Mouse (Mus musculus): ENCODE results near the gene Hoxc9.

Gene Hoxc9

DNA sequence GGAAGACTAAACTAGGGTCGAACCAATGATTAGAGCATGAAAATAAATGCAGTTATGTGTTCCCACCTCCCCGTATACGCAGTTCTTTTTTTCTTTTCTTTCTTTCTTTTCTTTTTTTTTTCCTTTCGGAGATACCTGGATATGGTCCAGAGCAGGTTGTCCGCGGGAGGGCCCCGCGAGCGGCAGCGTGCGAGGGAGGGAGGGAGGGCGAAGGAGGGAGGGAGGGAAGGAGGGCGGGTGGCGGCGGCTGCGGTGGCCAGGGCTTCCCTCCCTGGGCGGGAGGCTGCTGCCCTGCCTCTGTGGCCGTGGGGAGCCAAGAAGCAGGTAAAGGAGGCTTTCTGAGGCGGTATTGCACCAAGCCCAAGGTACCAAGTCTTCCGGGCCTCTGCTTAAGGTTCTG lies at the start of gene Hoxc9:
Gene Hoxc9, plus strand, starts transcription at position 269 of the 400 bp plus-strand sequence.
- DNase-seq (ENCODE audit: low read depth, low spot score) = no peak

DNA sequence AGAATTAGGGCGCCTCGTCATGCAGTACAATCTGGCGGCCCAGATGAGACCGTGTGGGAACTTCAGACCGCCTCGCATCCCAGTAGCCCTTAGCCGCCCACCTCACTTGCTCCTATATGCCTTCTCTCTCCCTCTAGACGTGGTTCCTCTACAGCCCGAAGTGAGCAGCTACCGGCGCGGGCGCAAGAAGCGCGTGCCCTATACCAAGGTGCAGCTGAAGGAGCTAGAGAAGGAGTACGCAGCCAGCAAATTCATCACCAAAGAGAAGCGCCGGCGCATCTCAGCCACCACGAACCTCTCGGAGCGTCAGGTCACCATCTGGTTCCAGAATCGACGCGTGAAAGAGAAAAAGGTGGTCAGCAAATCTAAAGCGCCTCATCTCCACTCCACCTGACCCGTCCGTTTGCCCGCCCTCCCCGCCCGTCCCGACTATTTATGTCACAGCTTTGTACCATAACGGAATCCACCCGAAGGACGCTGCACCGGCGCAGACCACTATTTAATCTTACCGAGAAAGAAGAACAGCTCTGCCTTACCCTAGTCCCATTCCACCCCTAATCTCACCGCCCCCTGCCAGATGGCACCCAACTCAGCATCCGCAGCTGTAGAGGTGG lies 49.1 kb upstream of the Hoxc9 start:
- DNase-seq (ENCODE audit: low read depth, low spot score) = no peak

- no peak for DNase-seq (ENCODE audit: low read depth, low spot score)
Measured at GRCm38 (mm10) chr15:102931706-102932358, 44.4 kb upstream of the Hoxc9 start.

GRCm38 (mm10) chr15:102934438-102934837 lies 41.8 kb upstream of the Hoxc9 start:
- no peak for DNase-seq (ENCODE audit: low read depth, low spot score)

DNA sequence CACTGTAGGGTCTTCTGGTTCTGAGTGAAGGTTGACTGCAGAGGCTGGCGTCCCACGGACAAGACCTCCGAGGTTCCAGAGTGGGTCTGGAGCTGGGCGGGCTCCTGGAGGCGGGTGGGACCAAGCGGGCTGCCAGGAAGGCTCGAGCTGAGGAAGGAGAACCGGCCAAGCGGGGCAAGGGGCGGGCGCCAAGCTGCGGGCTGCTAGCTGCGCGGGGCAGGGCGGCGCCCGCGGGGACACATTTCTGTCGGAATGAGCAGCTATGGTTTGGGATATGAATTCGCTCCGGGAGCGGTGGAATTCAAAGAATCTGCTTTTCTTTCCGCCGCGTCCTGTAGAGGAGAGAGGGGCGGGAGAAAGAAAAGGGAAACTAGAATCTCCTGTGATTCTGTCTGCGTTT lies 41.3 kb upstream of the Hoxc9 start:
- DNase-seq (ENCODE audit: low read depth, low spot score) = no peak

DNA sequence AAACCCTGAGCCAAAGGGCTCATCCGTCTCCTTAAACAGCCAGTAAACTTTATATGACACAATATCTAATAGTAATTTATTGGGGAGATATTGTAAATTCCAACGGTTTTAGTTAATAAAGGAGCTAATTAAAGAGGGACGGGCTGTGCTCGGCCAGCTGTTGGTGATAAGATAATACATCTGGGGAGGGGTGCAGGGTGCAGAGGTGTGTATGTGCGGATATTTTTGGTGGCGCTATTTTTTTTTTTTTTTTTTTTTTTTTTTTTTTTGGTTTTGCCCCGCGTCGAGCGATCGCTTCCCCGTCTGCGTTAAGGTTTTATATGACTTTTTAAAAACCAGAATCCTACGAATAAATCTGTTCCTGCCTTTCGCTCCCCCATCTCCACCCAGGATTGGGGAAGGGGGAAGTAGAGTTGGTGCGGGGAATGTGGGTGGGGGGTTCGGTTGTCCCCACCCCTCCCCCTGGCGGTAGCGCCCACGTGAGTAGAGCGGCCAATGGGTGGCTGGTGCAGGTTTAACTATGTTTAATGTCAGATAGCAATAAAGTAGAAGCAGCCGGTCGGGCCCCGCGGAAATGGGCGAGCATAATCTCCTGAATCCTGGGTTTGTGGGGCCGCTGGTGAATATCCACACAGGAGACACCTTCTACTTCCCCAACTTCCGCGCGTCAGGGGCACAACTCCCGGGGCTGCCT lies 39.8 kb upstream of the Hoxc9 start, which contains the start of gene Hoxc12:
Gene Hoxc12, plus strand, starts transcription at position 479 of the 694 bp plus-strand sequence.
- DNase-seq (ENCODE audit: low read depth, low spot score) = no peak

DNA sequence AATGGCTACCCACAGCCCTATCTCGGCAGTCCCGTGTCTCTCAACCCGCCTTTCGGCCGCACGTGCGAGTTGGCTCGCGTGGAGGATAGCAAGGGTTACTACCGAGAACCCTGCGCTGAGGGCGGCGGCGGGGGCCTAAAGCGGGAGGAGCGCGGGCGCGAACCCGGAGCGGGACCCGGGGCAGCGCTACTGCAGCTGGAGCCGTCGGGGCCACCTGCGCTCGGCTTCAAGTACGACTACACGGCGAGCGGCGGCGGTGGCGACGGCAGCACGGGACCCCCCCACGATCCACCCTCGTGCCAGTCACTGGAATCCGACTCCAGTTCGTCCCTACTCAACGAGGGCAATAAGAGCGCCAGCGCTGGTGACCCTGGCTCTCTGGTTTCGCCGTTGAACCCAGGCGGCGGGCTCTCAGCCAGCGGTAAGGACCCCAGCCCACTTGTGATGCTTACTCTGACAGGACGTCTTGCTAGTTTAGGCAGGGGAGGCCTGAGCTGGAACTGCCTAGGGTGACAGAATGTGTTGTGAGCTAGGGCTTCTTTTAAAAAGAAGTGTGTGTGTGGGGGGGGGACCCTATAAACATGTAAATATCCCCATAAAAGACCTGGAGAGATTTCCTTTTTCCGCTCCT lies 39.1 kb upstream of the Hoxc9 start:
- DNase-seq (ENCODE audit: low read depth, low spot score) = no peak

- no peak for DNase-seq (ENCODE audit: low read depth, low spot score)
Measured at GRCm38 (mm10) chr15:102939256-102940155, 36.7 kb upstream of the Hoxc9 start.

- no peak for DNase-seq (ENCODE audit: low read depth, low spot score)
Measured at GRCm38 (mm10) chr15:102942739-102943467, 33.3 kb upstream of the Hoxc9 start.

DNA sequence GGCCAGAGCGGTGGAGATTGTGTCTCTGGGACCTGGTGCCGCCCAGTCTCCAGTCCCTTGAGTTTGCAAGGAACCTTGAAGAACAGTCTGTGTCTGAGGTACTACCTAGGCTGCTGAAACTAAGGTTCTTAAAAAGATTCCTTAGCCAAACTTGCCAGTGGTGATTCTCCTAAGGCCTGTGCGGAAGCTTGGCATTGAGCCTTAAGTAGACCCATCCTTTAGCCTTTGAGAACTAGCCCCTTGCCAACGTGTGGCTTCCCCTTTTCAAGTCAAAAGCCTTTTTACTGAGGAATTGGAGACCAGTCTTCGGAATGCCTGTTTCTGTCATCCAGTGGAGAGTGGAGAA lies 32.8 kb upstream of the Hoxc9 start:
- no peak for DNase-seq (ENCODE audit: low read depth, low spot score)

DNA sequence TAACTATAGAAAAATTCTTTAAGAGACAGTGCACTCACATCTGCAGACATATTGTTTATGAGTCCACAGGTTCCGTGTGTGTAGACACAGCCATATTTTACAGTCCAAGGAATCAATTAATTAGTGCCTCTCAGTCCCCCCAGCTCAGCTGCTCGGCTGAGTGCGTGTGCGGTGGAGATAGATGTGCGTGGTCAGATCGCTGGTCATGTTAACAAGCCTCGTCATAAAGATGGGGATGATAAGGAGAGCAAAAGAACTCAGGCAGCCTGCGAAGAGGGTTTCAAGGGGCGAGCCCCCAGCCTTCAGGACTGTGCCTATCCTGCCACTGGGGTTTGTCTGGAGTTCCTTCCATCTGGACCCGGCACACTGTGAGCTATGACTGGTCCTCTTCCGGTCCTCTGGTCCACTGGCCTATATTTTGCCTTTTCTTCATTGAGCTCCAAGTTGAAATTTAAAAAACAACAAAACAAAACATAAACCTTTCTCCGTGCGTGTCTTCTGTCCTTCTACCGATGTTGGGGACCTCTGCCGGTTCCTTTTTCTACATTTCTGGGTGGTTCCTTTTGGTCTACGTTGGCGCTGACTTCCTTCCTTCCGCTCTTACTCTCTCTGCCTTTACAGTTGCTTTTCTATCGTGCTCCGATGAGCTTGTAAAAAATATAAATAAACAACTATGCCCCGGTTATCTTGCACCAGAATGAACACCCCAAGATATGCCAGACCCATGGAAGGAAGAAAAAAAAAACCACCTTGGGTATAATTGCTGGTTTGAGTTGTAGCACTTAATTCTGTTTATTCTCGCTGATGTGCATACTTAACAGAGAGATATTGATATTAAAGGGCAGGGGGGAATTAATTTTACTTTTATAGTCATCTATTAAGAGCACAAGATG lies 30.8 kb upstream of the Hoxc9 start:
- no peak for DNase-seq (ENCODE audit: low read depth, low spot score)

DNA sequence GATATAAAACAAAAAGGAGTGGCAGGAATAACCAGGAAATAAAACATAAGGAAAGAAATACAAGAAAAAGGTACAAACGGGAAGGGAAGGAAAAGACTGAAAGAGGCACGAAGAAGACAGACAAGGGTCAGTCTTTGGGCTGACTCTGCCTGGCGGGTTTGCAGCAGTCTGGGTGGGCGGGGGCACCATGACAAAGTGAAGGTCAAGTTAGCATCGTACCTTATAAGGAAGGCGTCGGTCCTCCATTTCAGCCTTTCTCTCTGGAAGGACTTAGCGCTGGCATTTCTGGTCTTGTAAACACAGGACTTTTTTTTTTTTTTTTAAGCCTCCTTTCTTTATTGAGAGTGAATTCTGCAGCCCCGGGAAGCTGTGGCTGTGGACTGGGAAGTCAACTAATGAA lies 29.0 kb upstream of the Hoxc9 start:
- DNase-seq (ENCODE audit: low read depth, low spot score) = no peak

DNA sequence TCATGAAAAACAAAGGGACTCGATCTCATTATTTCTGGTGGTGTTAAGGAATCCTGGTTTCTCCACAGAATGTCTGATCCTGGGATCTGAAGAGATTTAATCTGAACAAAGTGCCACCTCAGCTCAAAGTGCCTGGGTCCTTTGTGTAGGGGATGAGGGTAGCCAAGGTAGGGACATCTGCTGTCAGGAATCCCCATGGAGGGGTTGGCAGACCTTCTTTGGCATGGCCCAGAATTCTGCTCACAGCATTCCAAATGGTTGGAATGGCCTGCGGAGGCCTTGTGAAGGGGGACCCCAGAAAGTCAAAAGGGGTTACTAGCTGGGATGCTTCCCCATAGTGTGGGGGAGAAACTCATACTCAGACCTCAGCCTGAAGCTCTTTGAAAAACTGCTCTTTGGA lies 27.4 kb upstream of the Hoxc9 start:
- DNase-seq (ENCODE audit: low read depth, low spot score) = no peak

GRCm38 (mm10) chr15:102949696-102950095 lies 26.5 kb upstream of the Hoxc9 start:
- DNase-seq (ENCODE audit: low read depth, low spot score) = no peak

DNA sequence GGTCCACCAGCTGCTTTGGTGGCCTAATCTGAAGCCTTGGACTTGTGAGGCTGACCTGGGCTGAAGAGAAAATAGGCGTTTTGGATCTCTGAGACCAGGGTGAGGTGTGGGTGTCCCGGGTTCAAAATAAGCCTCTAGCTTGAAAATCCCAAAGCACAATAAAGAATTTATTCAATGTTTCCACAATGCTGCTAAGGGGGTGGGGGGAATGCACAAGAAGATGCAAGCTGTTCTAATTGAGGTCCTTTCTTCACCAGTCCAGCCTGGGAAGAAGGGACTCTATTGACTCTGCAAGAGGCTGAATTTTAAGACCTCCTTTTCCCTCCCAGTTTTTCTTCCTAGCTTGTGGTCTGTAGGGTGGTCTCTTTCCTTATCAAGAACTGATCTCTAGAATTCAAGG lies 25.4 kb upstream of the Hoxc9 start:
- no peak for DNase-seq (ENCODE audit: low read depth, low spot score)

GRCm38 (mm10) chr15:102953561-102953960 lies 22.7 kb upstream of the Hoxc9 start:
- DNase-seq (ENCODE audit: low read depth, low spot score) = no peak

DNA sequence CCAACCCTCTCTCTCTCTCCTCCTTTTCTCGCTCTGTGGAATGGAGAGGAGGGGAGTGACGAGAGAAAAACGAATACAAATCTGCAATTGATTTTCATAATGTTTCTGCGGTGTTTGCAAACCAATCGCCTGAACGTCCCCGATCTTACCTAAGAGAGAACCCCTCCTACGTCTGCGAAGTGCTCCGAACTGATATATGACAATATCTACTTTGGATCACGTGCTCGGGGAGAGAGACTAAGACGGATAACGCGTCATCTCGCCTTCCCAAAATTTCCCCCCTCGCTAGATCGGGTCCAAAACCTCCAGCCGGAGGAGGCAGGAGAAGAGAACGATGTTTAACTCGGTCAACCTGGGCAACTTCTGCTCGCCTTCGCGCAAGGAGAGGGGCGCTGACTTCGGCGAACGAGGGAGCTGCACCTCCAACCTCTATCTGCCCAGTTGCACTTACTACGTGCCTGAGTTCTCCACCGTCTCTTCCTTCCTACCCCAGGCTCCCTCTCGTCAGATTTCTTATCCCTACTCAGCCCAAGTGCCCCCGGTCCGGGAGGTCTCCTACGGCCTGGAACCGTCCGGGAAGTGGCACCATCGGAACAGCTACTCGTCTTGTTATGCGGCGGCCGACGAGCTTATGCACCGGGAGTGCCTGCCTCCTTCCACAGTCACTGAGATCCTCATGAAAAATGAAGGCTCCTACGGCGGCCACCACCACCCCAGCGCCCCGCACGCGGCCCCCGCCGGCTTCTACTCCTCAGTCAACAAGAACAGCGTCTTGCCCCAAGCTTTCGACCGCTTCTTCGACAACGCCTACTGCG lies 21.8 kb upstream of the Hoxc9 start, which contains the start of gene Hoxc11:
Gene Hoxc11, plus strand, starts transcription at position 236 of the 815 bp plus-strand sequence.
- DNase-seq (ENCODE audit: low read depth, low spot score) = no peak

DNA sequence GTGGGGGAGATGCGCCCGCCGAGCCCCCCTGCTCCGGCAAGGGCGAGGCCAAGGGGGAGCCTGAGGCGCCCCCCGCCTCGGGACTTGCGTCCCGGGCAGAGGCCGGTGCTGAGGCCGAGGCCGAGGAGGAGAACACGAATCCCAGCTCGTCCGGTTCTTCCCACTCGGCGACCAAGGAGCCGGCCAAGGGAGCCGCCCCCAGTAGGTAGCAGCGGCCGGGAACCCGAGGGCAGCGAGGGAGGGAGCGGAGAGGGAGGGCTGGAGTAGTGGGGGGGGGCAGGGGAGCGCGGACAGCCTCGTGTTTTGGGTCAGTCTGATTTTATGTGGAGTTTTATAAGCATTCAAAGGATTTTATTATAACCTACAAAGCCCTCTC lies 21.2 kb upstream of the Hoxc9 start:
- DNase-seq (ENCODE audit: low read depth, low spot score) = no peak
